Mouse (Mus musculus) left cerebral cortex, postnatal 36 days (tissue): ENCODE measurements around the gene Gm3776. TPM values are rescaled to one million over a fixed set of nuclear protein-coding genes. Genes with fewer than 3 reads are reported as not detected.
"Not testable (repeated sequence)": the region's sequence is repeated elsewhere in the genome, so short reads cannot be mapped to it uniquely, and the experiment has no call there.

Experiments
- DNase-seq, 2 experiments: peaks; one replicate each; pipeline ENCODE4 v3.0.0; 2021 to 2022; ENCODE audit warnings: low spot score in 2 of 2, mixed read lengths in 1 of 2
- intact Hi-C: fragments of 180-260 bp; cut with DNase I; formaldehyde crosslinking; loops from one replicate; pipeline ENCODE4 v1.15.1; 2025
- total RNA-seq, 2 experiments: library from RNA; stranded (reverse); gene quantifications; 2 replicates each; pipeline ENCODE4 v1.2.3; 2021

Gm3776 gene
- total RNA-seq, 2 experiments from 2014 or later, result not detected

- DNase-seq, intact Hi-C loops: not testable (repeated sequence)
Observed at GRCm38 (mm10) chr9:78289063-78289462, 32.1 kb downstream of the Gm3776 start.

GRCm38 (mm10) chr9:78289723-78290122 lies 32.8 kb downstream of the Gm3776 start, which contains the start of gene Gm10639:
TSS of gene Gm10639 (plus strand) at chr9:78289923.
- not testable (repeated sequence) for DNase-seq
- intact Hi-C loops, result loop anchor here (10.0 kb wide), 1 partner anchor 55 kb away; no protein-coding TSS in a partner anchor

GRCm38 (mm10) chr9:78292462-78292861 lies 35.5 kb downstream of the Gm3776 start:
- intact Hi-C loops, result loop anchor here (10.0 kb wide), 1 partner anchor 52 kb away; no protein-coding TSS in a partner anchor
- DNase-seq, result not testable (repeated sequence)

- intact Hi-C loops, result loop anchor here (10.0 kb wide), 1 partner anchor 51 kb away; no protein-coding TSS in a partner anchor
- DNase-seq, result not testable (repeated sequence)
Observed at GRCm38 (mm10) chr9:78293683-78294082, 36.8 kb downstream of the Gm3776 start.

GRCm38 (mm10) chr9:78294781-78295180 lies 37.9 kb downstream of the Gm3776 start:
- not testable (repeated sequence) for DNase-seq
- intact Hi-C loops, result loop anchor here (10.0 kb wide), 1 partner anchor 50 kb away; no protein-coding TSS in a partner anchor

- intact Hi-C loops, result loop anchor here (10.0 kb wide), 1 partner anchor 49 kb away; no protein-coding TSS in a partner anchor
- peak in 1 of 2 experiments; percentile 14 for DNase-seq
Observed at GRCm38 (mm10) chr9:78296089-78296488, 39.2 kb downstream of the Gm3776 start.

GRCm38 (mm10) chr9:78298232-78298631 lies 41.3 kb downstream of the Gm3776 start:
- intact Hi-C loops, result loop anchor here (10.0 kb wide), 1 partner anchor 47 kb away; no protein-coding TSS in a partner anchor
- no peak for DNase-seq

GRCm38 (mm10) chr9:78299143-78299542 lies 42.2 kb downstream of the Gm3776 start:
- DNase-seq, result not testable (repeated sequence)
- intact Hi-C loops, result loop anchor here (10.0 kb wide), 1 partner anchor 46 kb away; no protein-coding TSS in a partner anchor

- DNase-seq, intact Hi-C loops: not testable (repeated sequence)
Observed at GRCm38 (mm10) chr9:78308122-78308521, 51.2 kb downstream of the Gm3776 start.

GRCm38 (mm10) chr9:78314696-78315095 lies 57.8 kb downstream of the Gm3776 start, which contains the start of gene Omt2a:
TSS of gene Omt2a (minus strand) at chr9:78314796.
- DNase-seq, result no peak
- intact Hi-C loops, result no loop called here

Other genes with a start within 250 kb of the Gm3776 start
- gene Gcm1, start 205.2 kb upstream of the Gm3776 start, total RNA-seq, result not detected
- gene Fbxo9, start 148.1 kb upstream of the Gm3776 start, total RNA-seq, result 100 to 1,000 TPM; 124 to 126 TPM
- gene Ick, start 147.9 kb upstream of the Gm3776 start, total RNA-seq, result 10 to 100 TPM; 19.3 to 20.6 TPM
- 10 to 100 TPM; 32.4 to 35.9 TPM for gene Gsta4, start 74.4 kb upstream of the Gm3776 start, total RNA-seq
- gene Gsta1, start 26.5 kb upstream of the Gm3776 start, total RNA-seq, result not detected
- not detected for gene Gm10639, start 32.8 kb downstream of the Gm3776 start, total RNA-seq
- not detected for gene Omt2a, start 57.7 kb downstream of the Gm3776 start, total RNA-seq
- not detected for gene Omt2b, start 70.5 kb downstream of the Gm3776 start, total RNA-seq
- not detected for gene Gsta2, start 98.7 kb downstream of the Gm3776 start, total RNA-seq
- not detected for gene Dppa5a, start 111.0 kb downstream of the Gm3776 start, total RNA-seq
- gene Ooep, start 121.6 kb downstream of the Gm3776 start, total RNA-seq, result not detected
- not detected for gene Ddx43, start 138.6 kb downstream of the Gm3776 start, total RNA-seq
- under 1 TPM; 0.39 to 0.86 TPM for gene Cgas, start 186.1 kb downstream of the Gm3776 start, total RNA-seq
- gene Mto1, start 191.1 kb downstream of the Gm3776 start, total RNA-seq, result 10 to 100 TPM; 23.9 to 25.2 TPM
- gene Gm17324, start 191.7 kb downstream of the Gm3776 start, total RNA-seq, result 1 to 10 TPM in 1 of 2 experiments, not detected in 1; 1.5 TPM
- 1,000 to 10,000 TPM; 2,126 to 2,321 TPM for gene Eef1a1, start 232.0 kb downstream of the Gm3776 start, total RNA-seq